Mouse (Mus musculus): ENCODE data around the gene Il22ra1.

DNA sequence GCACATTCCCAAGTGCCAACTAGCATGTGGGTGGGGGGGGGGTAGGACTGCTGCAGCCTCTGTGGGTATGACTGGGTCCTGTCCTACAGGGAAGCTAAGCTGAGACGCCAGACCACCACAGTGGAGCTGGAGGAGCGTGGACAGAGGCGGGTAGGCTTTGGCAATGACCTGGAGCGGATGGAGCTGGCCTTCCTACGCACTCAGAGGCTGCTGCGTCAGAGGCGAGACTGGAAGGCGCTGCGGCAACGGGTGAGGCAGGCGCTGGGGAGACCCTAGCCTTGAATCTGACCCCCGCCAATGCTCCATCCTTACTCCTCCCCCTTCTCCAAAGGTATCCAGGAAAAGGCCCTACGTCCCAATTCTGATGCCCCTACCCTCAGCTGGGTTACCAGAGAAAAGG lies 36.7 kb downstream of the Il22ra1 start:
- no peak for TF ChIP-seq CTCF (IDR thresholded peaks at IDR 0.05; ENCODE audit: extremely low read depth, insufficient read depth, insufficient read length, insufficient replicate concordance)
- TF ChIP-seq POLR2A (IDR thresholded peaks at IDR 0.05; ENCODE audit: low read depth, low read length), result no peak

Measured in spleen, adult 2 months (tissue).